Mouse (Mus musculus): ENCODE data around the gene Edem2.
"Not testable (repeated sequence)": the region's sequence is repeated elsewhere in the genome, so short reads cannot be mapped to it uniquely, and the experiment has no call there.

Gene Edem2

GRCm38 (mm10) chr2:155735080-155735479 lies 5.8 kb upstream of the Edem2 start:
- DNase-seq, result no peak

GRCm38 (mm10) chr2:155728742-155729141 lies 533 bp downstream of the Edem2 start:
- DNase-seq, result no peak

GRCm38 (mm10) chr2:155727764-155728395 lies 1.4 kb downstream of the Edem2 start:
- DNase-seq, result no peak

GRCm38 (mm10) chr2:155726302-155726701 lies 3.0 kb downstream of the Edem2 start:
- DNase-seq, result no peak

- no peak for DNase-seq
Observed at GRCm38 (mm10) chr2:155724526-155724925, 4.7 kb downstream of the Edem2 start.

- no peak for DNase-seq
Observed at GRCm38 (mm10) chr2:155724036-155724435, 5.2 kb downstream of the Edem2 start.

GRCm38 (mm10) chr2:155720585-155720984 lies 8.7 kb downstream of the Edem2 start:
- no peak for DNase-seq

- no peak for DNase-seq
Observed at GRCm38 (mm10) chr2:155717082-155717990, 11.9 kb downstream of the Edem2 start.

GRCm38 (mm10) chr2:155710557-155710956 lies 18.7 kb downstream of the Edem2 start:
- DNase-seq, result no peak

- DNase-seq, result no peak
Observed at GRCm38 (mm10) chr2:155707251-155707650, 22.0 kb downstream of the Edem2 start.

- no peak for DNase-seq
Observed at GRCm38 (mm10) chr2:155703630-155704029, 25.6 kb downstream of the Edem2 start.

- no peak for DNase-seq
Observed at GRCm38 (mm10) chr2:155701399-155701919, 27.8 kb downstream of the Edem2 start.

- not testable (repeated sequence) for DNase-seq
Observed at GRCm38 (mm10) chr2:155698443-155698842, 30.8 kb downstream of the Edem2 start.

GRCm38 (mm10) chr2:155696851-155697250 lies 32.4 kb downstream of the Edem2 start:
- DNase-seq, result no peak

GRCm38 (mm10) chr2:155696091-155696558 lies 33.1 kb downstream of the Edem2 start:
- DNase-seq, result peak; percentile 89

GRCm38 (mm10) chr2:155695316-155695715 lies 34.0 kb downstream of the Edem2 start:
- no peak for DNase-seq

GRCm38 (mm10) chr2:155694564-155694963 lies 34.7 kb downstream of the Edem2 start:
- DNase-seq, result no peak

- no peak for DNase-seq
Observed at GRCm38 (mm10) chr2:155693136-155693535, 36.1 kb downstream of the Edem2 start.

GRCm38 (mm10) chr2:155691723-155692493 lies 37.4 kb downstream of the Edem2 start, which contains the start of gene Trpc4ap:
Trpc4ap (minus strand) TSS chr2:155692384.
- DNase-seq, result peak; percentile 95

GRCm38 (mm10) chr2:155691336-155691722 lies 37.9 kb downstream of the Edem2 start:
- DNase-seq, result no peak

GRCm38 (mm10) chr2:155689211-155689610 lies 40.1 kb downstream of the Edem2 start:
- DNase-seq, result no peak

- DNase-seq, result no peak
Observed at GRCm38 (mm10) chr2:155687746-155688145, 41.5 kb downstream of the Edem2 start.

GRCm38 (mm10) chr2:155686572-155686971 lies 42.7 kb downstream of the Edem2 start:
- no peak for DNase-seq

All from liver (tissue).